12 mouse cellular contexts compared by ENCODE assay signal in genomic region chr2:157450905-157451304, GRCm38 (mm10).
"Had no signal": no experiment of that assay in that cellular context is flagged by ENCODE, and none has a peak within 500 bp of the region (broad histone marks: within the 10 kb centered on the region; RNA-seq: fewer than 3 reads in every experiment).

No protein-coding gene starts in this region.

- H3K36me3 ChIP-seq: liver, embryonic 15.5 days had no signal

- H3K9me3 ChIP-seq: limb, embryonic 10.5 days; liver, embryonic 15.5 days; midbrain, embryonic 10.5 days had no signal

- H3K9ac ChIP-seq: liver, embryonic 15.5 days had no signal

- H3K27ac ChIP-seq: left cerebral cortex, adult 2 months; limb, embryonic 10.5 days; liver, embryonic 15.5 days; macrophage; midbrain, embryonic 10.5 days had no signal

- ATAC-seq: midbrain, embryonic 16.5 days had no signal

- DNase-seq: kidney, adult 11 months; kidney, adult 9 months; kidney, postnatal 25 days; thymus, adult 18-20 months; thymus, postnatal 14 days had no signal

- H3K4me3 ChIP-seq: left cerebral cortex, adult 2 months; limb, embryonic 10.5 days; liver, embryonic 15.5 days; midbrain, embryonic 10.5 days had no signal

- H3K4me2 ChIP-seq: liver, embryonic 11.5 days; liver, embryonic 15.5 days had no signal

- H3K4me1 ChIP-seq: limb, embryonic 10.5 days had no signal
